9 mouse cellular contexts compared by ENCODE assay signal in genomic region chr5:74173162-74173844, GRCm38 (mm10). TPM values are rescaled to one million over a fixed set of nuclear protein-coding genes. Genes with fewer than 3 reads are reported as not detected.
DNase-seq lines count a peak whose midpoint lies in the region; ATAC-seq lines count a peak whose summit lies in the region.
"Had no signal": no experiment of that assay in that cellular context is flagged by ENCODE, and none has a peak within 500 bp of the region (broad histone marks: within the 10 kb centered on the region; RNA-seq: fewer than 3 reads in every experiment).

No protein-coding gene starts in this region.

- peak overlapping the region; percentile 89 for H3K27ac ChIP-seq in heart, embryonic 10.5 days
- H3K27ac ChIP-seq in limb, embryonic 11.5 days (replicated peaks; ENCODE audit: low read depth, low read length) = peak overlapping the region; percentile 74
- H3K27ac ChIP-seq in liver, embryonic 11.5 days (ENCODE audit: low read depth, low read length) = no peak overlapping the region

- H3K36me3 ChIP-seq in heart, embryonic 10.5 days = no peaks in the 10 kb centered on the region
- H3K36me3 ChIP-seq in limb, embryonic 11.5 days (ENCODE audit: control insufficient read depth, insufficient read depth, low read length) = no peaks in the 10 kb centered on the region
- no peaks in the 10 kb centered on the region for H3K36me3 ChIP-seq in liver, embryonic 11.5 days (ENCODE audit: control insufficient read depth, insufficient read depth, low read length)

- H3K9ac ChIP-seq in limb, embryonic 11.5 days (ENCODE audit: low read length) = no peak overlapping the region
- no peak overlapping the region for H3K9ac ChIP-seq in liver, embryonic 11.5 days (ENCODE audit: low read depth, low read length)

- no peak overlapping the region for H3K4me2 ChIP-seq in limb, embryonic 11.5 days (ENCODE audit: low read depth, severe bottlenecking)
- no peak overlapping the region for H3K4me2 ChIP-seq in liver, embryonic 11.5 days

- no peak for ATAC-seq in limb, embryonic 11.5 days (ENCODE audit: insufficient number of reproducible peaks, low FRiP score, low TSS enrichment, low read depth)
- ATAC-seq in liver, embryonic 11.5 days (replicated peaks; ENCODE audit: low FRiP score) = no peak
- ATAC-seq: activated CD4-positive, CD25-positive, alpha-beta regulatory T cell, adult 4 months had no signal

- WGBS in heart, embryonic 10.5 days = 53% methylated on average over 18 of the region's 18 CpGs
- 69% methylated on average over 18 of the region's 18 CpGs for WGBS in limb, embryonic 11.5 days
- WGBS in liver, embryonic 11.5 days = 62% methylated on average over 18 of the region's 18 CpGs

- peak; percentile 60 for DNase-seq in embryo, embryonic 10 days (ENCODE audit: low spot score)
- no peak for DNase-seq in embryo, embryonic 9.5 days (ENCODE audit: extremely low spot score)
- peak; percentile 66 for DNase-seq in embryo, embryonic 10.5 days (ENCODE audit: low spot score)
- DNase-seq in heart, embryonic 10.5 days (ENCODE audit: low spot score) = no peak
- no peak for DNase-seq in limb, embryonic 11.5 days (ENCODE audit: low spot score)
- no peak for DNase-seq in liver, embryonic 11.5 days (ENCODE audit: low spot score)
- DNase-seq in T-cell, adult 2 months (ENCODE audit: low spot score) = no peak
- no peak for DNase-seq in spleen, adult 18-20 months

- H3K4me1 ChIP-seq in heart, embryonic 10.5 days = peaks cover 53% of the 10 kb centered on the region
- peaks cover 25% of the 10 kb centered on the region for H3K4me1 ChIP-seq in limb, embryonic 11.5 days (ENCODE audit: control insufficient read depth, insufficient read depth, low read length)
- H3K4me1 ChIP-seq in liver, embryonic 11.5 days (replicated peaks; ENCODE audit: control insufficient read depth, insufficient read depth, low read length) = peaks cover 11% of the 10 kb centered on the region

- H3K4me3 ChIP-seq in heart, embryonic 10.5 days = no peak overlapping the region
- no peak overlapping the region for H3K4me3 ChIP-seq in limb, embryonic 11.5 days (ENCODE audit: low read depth, low read length)
- H3K4me3 ChIP-seq in liver, embryonic 11.5 days (ENCODE audit: low read depth, low read length) = no peak overlapping the region

- H3K9me3 ChIP-seq in heart, embryonic 10.5 days = no peaks in the 10 kb centered on the region
- H3K9me3 ChIP-seq in limb, embryonic 11.5 days (ENCODE audit: control insufficient read depth, low read length) = no peaks in the 10 kb centered on the region
- no peaks in the 10 kb centered on the region for H3K9me3 ChIP-seq in liver, embryonic 11.5 days (ENCODE audit: control insufficient read depth, low read length)

- H3K27me3 ChIP-seq in heart, embryonic 10.5 days (ENCODE audit: insufficient read depth, poor library complexity, severe bottlenecking) = no peaks in the 10 kb centered on the region
- H3K27me3 ChIP-seq in limb, embryonic 11.5 days (ENCODE audit: control insufficient read depth, insufficient read depth, low read length) = no peaks in the 10 kb centered on the region
- no peaks in the 10 kb centered on the region for H3K27me3 ChIP-seq in liver, embryonic 11.5 days (replicated peaks; ENCODE audit: control insufficient read depth, insufficient read depth, low read length)

RNA-seq across cellular contexts. Expression of gene Rasl11b, which starts 21.8 kb away (rescaled TPM):
- polyA plus RNA-seq in heart, embryonic 10.5 days (2016; fragmentation: Nextera tagmentation; extraction: Ambion mirVana) = 58.3 and 65.9 TPM in 2 replicates
- polyA plus RNA-seq in limb, embryonic 11.5 days (2014; fragmentation: Nextera tagmentation; extraction: Ambion mirVana) = 112 and 118 TPM in 2 replicates
- polyA plus RNA-seq in liver, embryonic 11.5 days (2014; fragmentation: Nextera tagmentation; extraction: Ambion mirVana) = 13.9 and 14.7 TPM in 2 replicates

Comparison
In these comparisons a context has a peak if more than half of its experiments do, and no peak if none do; other contexts are left out.
1. DNase-seq: peak in embryo, embryonic 10 days (single experiment) and embryo, embryonic 10.5 days (single experiment); none in embryo, embryonic 9.5 days (single experiment), heart, embryonic 10.5 days (single experiment), limb, embryonic 11.5 days (single experiment), liver, embryonic 11.5 days (single experiment), T-cell, adult 2 months (single experiment) and spleen, adult 18-20 months (0 of 2).